Mouse (Mus musculus) left cerebral cortex, adult 18-20 months (tissue): ENCODE results near the gene Tomm20. TPM values are rescaled to one million over a fixed set of nuclear protein-coding genes. Genes with fewer than 3 reads are reported as not detected.
"Not testable (repeated sequence)": the region's sequence is repeated elsewhere in the genome, so short reads cannot be mapped to it uniquely, and the experiment has no call there.

Source experiments
- DNase-seq, 2 experiments: peaks; one replicate each; pipeline ENCODE4 v3.0.0; 2021 to 2022; ENCODE audit warnings: low spot score in 2 of 2, mixed read lengths in 1 of 2
- long read RNA-seq, 2 experiments: library from polyadenylated mRNA; stranded (forward); transcript quantifications; one replicate each; pipeline ENCODE4 v2.0.0; 2021
- total RNA-seq, 2 experiments: library from RNA; stranded (reverse); gene quantifications; 2 replicates each; pipeline ENCODE4 v1.2.3; 2021

Tomm20 gene
- 100 to 1,000 TPM; 215 to 218 TPM for total RNA-seq
- long read RNA-seq, experiment 1, full-length matches to known transcripts = 369 of 421 reads
- long read RNA-seq, experiment 1, partial matches to known transcripts = 50 of 421 reads
- long read RNA-seq, experiment 1, other reads (novel, unspliced or antisense) = 2 of 421 reads
- long read RNA-seq, experiment 2, full-length matches to known transcripts = 270 of 307 reads
- long read RNA-seq, experiment 2, partial matches to known transcripts = 5 of 307 reads
- long read RNA-seq, experiment 2, other reads (novel, unspliced or antisense) = 32 of 307 reads

GRCm38 (mm10) chr8:126945730-126946163 is at the start of gene Tomm20:
TSS of gene Tomm20 (minus strand) at chr8:126945844.
- peak; percentile 94 to 97 for DNase-seq

DNA sequence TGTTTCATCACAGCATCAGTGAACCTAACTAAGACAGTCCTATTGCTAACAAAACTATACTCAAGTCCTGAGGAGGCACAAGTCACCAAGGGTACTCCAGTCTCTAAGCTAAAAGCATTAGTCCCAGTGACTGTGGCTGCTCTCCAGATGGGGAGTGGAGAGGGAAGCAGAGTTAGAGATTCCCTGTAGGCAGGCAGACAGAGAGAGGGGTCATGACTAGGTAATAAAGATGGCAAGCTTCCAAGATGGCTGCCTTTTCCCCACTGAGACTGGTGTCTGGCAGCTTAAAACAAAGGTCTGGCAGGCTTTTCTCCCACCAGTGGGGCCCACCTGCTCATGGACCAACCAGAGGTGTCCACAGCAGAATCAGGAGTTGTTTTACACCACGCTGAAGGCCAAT is 48.9 kb upstream of the Tomm20 start:
- DNase-seq = no peak

DNA sequence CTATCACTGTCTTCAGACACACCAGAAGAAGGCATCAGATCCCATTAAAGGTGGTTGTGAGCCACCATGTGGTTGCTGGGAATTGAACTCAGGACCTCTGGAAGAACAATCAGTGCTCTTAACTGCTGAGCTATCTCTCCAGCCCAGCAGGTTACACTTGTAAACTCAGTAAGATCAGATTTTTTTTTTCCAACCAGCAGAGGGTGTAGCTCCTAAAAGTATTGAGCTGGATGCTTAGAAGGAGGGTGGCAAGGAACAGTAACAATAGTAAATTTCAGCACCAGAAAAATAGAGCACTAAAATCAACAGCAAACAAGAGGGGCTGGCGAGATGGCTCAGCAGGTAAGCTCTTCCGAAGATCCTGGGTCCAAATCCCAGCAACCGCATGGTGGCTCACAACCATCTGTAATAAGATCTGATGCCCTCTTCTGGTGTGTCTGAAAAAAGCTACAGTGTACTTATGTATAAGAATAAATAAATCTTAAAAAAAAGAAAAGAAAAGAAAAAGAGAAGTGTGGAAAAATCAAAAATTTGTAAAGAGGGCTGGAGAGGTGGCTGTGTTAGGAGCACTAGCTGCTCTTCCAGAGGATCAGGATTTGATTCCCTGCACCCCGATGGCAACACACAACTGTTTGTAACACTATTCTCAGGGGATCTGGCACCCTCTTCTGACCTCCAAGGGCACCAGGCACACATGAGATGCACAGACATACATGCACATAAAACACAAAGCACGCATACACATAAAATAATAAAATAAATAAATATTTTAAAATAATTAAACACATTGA is 43.9 kb upstream of the Tomm20 start:
- DNase-seq = no peak

- DNase-seq = no peak
Observed at GRCm38 (mm10) chr8:126988346-126989006, 42.8 kb upstream of the Tomm20 start.

GRCm38 (mm10) chr8:126986495-126986894 is 40.9 kb upstream of the Tomm20 start:
- peak; percentile 83 to 84 for DNase-seq

DNA sequence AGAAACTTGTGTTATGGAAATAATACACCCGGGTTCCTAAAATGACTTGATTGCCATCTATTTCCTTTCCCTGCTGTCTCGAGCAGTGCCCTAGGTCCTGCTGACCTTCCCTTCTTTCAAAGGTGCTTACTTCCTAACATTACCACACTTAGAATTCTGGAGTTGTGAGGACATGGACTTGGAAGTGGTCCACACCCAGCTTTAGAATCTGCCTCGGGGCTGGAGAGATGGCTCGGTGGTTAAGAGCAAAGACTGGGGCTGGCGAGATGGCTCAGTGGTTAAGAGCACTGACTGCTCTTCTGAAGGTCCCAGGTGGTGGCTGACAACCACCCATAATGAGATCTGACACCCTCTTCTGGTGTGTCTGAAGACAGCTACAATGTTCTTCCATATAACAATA is 34.4 kb upstream of the Tomm20 start:
- DNase-seq = no peak

- no peak for DNase-seq
Observed at GRCm38 (mm10) chr8:126979091-126979920, 33.7 kb upstream of the Tomm20 start.

DNA sequence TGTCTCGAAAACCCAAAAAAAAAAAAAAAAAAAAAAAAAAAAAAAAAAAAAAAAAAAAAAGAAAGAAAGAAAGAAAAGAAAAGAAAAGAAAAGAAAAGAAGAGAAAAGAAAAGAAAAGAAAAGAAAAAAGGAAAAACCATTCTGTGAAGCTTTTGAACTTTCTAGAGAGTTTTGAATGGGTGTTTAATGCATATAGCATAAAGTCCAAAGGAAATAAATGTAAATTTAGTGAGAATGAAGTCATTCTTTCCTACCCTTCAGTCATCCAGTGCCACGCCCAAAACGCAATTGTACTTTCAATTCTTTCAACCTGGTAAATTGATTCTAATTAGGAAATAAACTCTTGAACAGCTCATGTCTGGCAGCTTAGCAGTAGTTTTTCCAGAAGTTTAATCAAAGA is 32.9 kb upstream of the Tomm20 start:
- not testable (repeated sequence) for DNase-seq

GRCm38 (mm10) chr8:126978028-126978427 is 32.4 kb upstream of the Tomm20 start:
- no peak for DNase-seq

- DNase-seq = no peak
Observed at GRCm38 (mm10) chr8:126976608-126977348, 31.1 kb upstream of the Tomm20 start.

- no peak for DNase-seq
Observed at GRCm38 (mm10) chr8:126975706-126976105, 30.1 kb upstream of the Tomm20 start.

DNA sequence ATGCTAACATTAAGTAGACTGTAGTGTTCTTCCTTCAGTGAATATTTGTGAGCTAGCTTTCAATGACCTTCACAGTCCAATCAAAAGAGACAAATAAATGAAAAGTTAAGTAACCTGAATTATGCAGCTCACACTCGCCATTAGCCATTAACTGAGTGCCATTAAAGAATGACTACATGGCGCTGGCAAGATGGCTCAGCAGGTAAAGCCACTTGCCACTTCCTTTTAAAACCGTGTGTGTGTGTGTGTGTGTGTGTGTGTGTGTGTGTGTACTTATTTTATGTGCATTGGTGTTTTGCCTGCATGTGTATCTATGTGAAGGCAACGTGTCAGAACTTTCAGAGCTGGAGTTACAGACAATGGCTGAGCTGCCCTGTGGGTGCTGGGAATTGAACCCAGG is 28.9 kb upstream of the Tomm20 start:
- no peak for DNase-seq

DNA sequence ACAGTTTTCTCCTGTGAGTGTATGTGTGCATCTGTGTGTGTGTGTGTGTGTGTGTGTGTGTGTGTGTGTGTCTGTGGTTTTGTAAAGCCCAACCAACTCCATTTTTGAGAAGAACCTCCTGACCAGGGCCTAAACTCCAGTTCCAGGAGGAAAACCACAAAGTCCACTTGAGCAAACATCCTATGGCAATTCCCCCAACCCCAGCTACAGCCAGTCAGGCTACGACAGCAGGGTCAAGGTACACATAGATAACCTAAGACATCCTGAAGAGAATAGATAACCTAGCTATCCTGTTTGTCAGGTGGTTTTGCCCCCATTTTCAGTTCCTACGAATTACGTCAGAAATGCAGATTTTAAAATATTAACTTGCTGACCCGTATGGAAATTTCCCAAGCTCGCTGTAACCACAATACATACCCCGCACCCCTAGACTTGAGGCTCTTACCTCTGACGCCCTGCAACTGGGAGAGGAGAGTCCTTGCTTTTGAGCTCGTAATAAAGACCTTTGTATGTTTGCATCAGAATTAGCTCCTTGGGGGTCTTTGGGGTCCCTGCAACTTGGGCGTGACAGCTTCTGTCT is 28.1 kb upstream of the Tomm20 start:
- no peak for DNase-seq

- no peak for DNase-seq
Observed at GRCm38 (mm10) chr8:126972649-126973048, 27.0 kb upstream of the Tomm20 start.

DNA sequence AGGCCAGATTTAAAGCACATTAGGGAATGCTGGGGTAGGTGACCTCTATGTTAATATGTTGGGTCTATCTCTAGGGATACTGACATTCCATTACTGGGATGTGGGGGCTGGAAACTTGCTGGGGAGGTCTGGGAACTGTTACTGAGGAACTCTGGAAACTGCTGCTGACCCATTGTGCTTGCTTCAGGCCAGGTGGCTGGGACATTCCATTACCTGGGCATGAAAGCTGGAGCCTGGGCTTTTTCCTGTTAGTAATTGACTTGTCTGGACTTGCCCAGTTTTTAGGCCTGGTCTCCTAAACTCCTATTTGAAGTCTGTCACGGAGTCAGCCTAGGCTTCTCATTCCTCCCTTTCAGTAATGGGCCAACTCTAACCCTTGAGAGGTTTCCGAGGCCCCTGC is 26.5 kb upstream of the Tomm20 start:
- DNase-seq = no peak

- no peak for DNase-seq
Observed at GRCm38 (mm10) chr8:126971314-126971664, 25.6 kb upstream of the Tomm20 start.

DNA sequence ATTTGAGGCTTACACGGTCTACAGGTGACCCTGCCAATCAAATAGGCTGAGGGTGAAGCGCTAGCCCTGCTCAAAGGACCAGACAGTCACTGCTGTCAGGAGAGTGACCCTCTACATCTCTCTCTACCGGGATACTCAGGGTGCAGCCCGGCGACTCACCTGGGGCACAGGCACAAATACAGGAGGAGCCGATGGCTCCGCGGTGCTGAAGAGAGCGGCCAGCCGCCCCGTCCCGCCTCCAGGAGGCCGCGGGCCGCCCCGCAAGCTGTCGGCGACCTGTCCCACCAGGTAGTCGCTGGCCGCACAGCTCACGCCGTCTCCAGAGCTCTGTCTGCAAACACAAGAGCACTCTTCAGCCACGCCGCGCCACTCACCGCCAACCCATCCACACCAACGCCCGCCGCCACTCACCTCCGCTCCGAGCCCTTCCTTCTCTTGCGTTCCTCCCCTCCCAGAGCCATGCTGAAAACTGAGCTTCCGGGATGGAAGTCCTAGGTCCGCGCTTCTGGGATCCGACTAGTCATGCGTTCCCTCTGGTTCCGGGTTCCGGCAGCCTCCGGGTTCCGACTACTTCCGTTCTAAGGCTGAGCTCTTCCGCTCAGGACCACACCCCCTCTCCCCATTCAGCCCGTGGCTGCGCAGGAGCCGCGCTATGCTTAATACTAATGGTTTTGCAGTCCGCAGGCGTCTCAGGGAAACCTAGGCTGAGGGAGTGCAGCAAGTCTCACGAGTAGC is 25.1 kb upstream of the Tomm20 start, which contains the start of gene Rbm34:
TSS of gene Rbm34 (minus strand) at position 493 of the 735 bp plus-strand sequence.
- peak; percentile 92 to 96 for DNase-seq

DNA sequence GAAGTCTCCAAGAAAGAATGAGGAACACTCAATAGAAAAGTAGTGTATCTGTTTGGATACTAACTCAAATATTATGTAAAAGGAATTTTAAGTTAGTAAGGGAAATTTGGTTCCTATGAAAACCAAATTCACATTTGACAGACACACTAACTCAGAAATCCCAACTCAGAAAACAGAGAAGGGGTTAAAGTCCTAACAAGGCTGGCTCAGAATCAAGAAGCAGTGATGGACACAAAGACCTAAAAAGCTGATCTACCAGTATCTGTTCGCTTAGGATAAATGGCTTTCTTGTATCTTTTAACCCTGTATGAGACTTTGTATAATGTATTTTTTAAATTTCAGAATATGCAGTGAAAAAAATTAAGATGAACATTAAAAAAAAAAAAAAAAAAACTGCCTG is 23.9 kb upstream of the Tomm20 start:
- DNase-seq = no peak

GRCm38 (mm10) chr8:126968107-126968506 is 22.5 kb upstream of the Tomm20 start:
- DNase-seq = no peak
